Mouse (Mus musculus) c-Kit-negative CD71-positive TER-119-positive erythroid progenitor cells, embryonic 14.5 days (primary cell): ENCODE results near the gene Rhd.
"Not testable (repeated sequence)": the region's sequence is repeated elsewhere in the genome, so short reads cannot be mapped to it uniquely, and the experiment has no call there.

Source experiments
- DNase-seq: peaks from one replicate; pipeline ENCODE4 v3.0.0-alpha.2; 2013; ENCODE audit warnings: low read depth, low spot score

The Rhd gene

GRCm38 (mm10) chr4:134863937-134864729, at the start of gene Rhd:
Rhd (plus strand) TSS chr4:134864536.
- peak; percentile 71 for DNase-seq

GRCm38 (mm10) chr4:134817706-134818105, 46.6 kb upstream of the Rhd start:
- DNase-seq = no peak

GRCm38 (mm10) chr4:134821061-134821460, 43.3 kb upstream of the Rhd start:
- DNase-seq = no peak

DNA sequence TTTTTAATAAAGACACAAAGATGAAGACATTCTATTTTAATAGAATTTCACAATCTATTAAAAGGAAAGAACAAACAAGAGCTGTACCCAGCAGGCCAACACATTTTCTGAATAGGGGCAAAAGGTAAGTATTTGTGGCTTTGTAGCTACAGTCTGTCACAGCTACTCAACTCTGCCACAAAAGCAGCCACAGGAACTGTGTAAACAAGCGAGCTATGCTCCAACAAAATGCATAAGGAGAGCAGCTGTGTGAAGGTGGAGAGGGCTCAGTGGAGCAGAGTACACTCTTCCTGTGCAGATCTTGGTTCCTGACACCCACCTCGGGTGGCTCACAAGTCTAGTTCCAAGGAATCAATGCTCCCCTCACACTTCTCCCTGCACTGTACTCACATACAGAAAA, 40.8 kb upstream of the Rhd start:
- DNase-seq = no peak

GRCm38 (mm10) chr4:134825864-134826263, 38.5 kb upstream of the Rhd start:
- not testable (repeated sequence) for DNase-seq

- DNase-seq = no peak
Measured at GRCm38 (mm10) chr4:134826348-134826747, 38.0 kb upstream of the Rhd start.

DNA sequence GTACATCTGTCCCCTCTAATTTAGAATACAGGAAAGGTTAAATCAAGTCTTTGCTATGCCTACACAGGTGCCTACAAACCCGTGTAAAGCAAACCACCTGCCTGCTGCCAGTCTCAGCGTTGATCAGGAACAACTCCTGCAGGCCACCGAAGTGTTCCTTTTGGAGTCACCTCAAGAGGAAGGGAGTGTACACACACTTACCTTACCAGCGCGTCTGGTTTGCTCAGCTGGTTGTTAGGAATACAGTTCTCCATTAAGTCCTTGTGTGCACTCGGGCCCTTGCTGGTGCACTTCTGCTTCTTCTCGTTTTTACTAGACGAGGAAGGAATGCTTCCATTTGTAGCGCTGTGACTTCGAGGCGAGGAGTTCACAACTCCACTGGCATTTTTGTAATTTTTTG, 36.5 kb upstream of the Rhd start:
- no peak for DNase-seq

GRCm38 (mm10) chr4:134831934-134832333, 32.4 kb upstream of the Rhd start:
- DNase-seq = no peak

- DNase-seq = no peak
Measured at GRCm38 (mm10) chr4:134835486-134835885, 28.9 kb upstream of the Rhd start.

GRCm38 (mm10) chr4:134838221-134838620, 26.1 kb upstream of the Rhd start:
- DNase-seq = no peak

DNA sequence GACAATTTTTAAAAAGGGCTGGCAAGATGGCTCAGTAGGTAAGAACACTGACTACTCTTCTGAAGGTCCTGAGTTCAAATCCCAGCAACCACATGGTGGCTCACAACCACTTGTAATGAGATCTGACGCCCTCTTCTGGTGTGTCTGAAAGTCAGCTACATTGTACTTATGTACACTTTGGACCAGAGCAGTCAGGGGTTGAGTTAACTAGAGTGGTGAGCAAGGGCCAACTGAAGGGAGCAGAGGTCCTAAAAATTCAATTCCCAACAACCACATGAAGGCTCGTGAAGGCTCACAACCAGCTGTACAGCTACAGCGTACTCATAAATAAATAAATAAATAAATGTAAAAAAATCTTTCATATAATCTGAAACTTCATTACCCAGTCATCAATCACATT, 25.6 kb upstream of the Rhd start:
- DNase-seq = not testable (repeated sequence)

DNA sequence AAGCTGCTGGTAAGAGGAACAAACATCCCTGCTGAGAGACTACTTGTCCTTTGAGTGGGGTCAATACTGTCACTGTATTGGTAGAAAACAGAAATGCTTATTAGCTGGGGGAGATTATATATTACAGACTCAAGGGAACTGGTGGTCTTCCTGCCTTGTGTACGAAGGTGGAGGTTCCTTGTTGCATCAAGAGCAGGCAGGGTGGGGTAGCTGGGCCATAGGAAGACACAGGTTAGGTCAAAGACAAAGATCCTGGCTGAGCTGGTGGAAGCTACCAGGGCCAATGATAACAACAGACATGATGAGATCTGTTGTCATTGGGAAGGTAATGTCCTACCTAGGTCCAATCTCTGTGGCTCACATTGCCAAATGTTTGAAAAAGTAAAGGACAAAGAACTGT, 24.1 kb upstream of the Rhd start:
- DNase-seq = no peak

GRCm38 (mm10) chr4:134843566-134843965, 20.8 kb upstream of the Rhd start:
- DNase-seq = no peak

DNA sequence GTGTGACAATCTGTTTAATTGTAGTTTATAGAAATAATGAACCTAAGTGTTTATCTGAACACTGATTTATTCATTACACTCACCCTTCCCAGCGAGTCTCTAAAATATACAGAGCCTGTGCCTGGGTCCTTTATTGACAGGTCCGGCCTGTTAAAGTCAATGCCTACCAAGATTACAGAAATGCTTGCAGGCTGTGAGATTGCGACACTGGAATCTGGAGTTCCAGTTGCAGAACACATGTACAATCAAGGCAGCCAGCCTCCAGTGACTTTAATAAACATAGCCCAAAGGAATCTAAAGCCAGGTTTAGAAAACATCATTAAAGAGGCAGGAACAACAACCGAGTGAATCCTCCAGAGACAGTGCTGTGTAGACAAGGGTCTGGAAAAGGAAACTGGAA, 16.7 kb upstream of the Rhd start:
- DNase-seq = no peak

GRCm38 (mm10) chr4:134850551-134850950, 13.8 kb upstream of the Rhd start:
- DNase-seq = no peak

GRCm38 (mm10) chr4:134851236-134851635, 13.1 kb upstream of the Rhd start:
- DNase-seq = no peak

DNA sequence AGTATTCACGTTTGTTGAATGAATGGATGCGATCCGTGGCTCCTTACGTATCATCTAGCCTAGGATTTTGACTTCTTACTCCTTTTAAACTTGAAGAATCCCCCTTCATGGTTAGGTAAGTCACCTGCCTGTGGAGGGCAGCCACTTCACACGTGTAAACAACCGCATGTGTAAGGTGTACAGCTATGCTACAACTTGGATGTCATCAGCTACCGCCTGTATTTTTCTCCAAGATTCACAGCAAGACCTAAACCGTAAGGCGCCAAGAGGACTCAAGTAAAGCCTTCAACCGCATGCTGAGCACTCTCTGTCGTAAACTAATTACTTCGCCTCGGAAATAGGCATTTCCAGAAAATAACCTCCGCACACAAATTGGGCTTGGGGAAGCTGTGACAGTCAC, 12.5 kb upstream of the Rhd start:
- DNase-seq = no peak

DNA sequence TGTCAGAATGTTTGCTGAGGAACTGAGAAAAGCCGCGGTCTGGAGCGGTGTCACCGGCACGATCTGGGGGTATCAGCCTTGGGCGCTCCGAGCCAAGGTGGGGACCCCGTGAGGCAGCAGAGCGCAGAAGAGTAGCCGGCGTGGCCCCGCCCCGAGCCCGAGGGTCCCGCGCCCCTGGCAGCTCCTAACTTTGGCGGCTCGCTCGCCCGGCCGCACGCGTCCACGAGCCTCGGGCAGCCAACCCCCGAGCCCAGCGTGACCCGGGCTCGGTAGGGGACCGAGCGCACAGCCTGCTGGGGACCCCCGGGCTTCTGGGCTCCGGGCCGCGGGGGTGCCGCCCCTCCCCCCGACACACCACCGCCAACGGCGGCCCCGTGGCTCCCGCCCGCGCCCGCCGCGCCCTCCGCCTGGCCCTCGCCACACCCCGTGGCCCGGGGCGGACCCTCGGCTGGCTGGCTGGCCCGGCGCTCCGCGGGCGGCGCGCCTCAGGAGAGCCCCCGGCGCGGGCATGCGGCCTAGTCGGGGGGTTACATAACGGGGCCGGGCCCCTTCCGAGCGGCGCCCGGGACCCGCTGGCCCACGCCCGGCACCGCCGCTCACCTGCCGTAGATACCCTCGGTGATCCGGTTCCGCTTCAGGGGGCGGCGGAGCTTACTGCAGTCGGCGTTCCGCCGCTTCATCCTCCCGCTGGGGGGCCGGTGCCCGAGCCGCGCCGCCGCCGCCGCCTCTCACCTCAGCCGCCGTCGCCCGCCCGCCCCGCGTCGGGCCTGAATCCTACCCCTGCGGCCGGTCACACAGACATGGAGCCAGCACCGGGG, 11.7 kb upstream of the Rhd start:
- DNase-seq = no peak

- DNase-seq = peak; percentile 98
Measured at GRCm38 (mm10) chr4:134853259-134853636, 11.1 kb upstream of the Rhd start, which contains the start of gene Maco1. Maco1 (minus strand) TSS chr4:134853345.

DNA sequence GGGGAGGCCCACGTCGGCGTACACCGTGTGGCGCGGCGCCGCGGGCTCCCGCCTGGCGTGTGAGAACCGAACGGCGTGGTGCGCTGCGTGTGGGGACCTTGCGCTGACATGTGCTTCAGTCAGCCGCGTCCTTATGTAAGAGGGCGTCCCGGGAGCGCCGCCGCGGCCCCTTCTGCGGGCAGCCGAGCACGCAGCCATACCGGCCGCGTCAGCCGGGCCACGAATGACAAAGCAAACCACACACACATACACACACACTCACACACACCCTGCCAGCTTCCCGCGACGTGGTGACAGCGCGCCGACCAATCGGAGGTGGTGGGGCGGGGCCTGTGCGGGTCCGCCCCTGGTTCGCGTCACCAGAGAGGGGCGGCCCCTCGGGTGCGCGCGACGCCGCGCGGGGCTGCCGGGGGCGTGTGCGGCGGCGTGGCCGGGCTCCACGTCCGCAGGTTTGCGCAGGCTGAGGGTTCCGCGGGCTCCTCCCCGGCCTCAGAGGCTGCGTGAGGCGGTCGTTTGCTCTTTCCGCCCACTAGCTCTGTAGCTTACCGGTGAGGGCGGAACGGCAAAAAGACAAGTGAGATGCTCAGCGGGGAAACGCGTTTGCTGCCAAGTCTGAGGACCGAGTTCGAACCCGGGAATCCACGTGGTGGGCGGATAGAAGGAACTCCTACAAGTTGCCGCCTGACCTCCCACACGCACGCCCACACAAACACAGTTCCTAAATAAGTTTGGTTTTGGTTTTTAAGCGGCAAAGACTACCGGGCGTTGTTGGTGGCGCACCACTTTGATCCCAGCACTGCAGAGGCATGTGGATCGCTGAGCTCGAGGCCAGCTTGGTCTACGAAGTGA, 10.5 kb upstream of the Rhd start:
- DNase-seq = peak; percentile 86

GRCm38 (mm10) chr4:134855371-134855770, 9.0 kb upstream of the Rhd start:
- DNase-seq = no peak

GRCm38 (mm10) chr4:134856056-134856455, 8.3 kb upstream of the Rhd start:
- no peak for DNase-seq
